Mouse (Mus musculus) bone marrow macrophage, adult 2 months (primary cell): ENCODE measurements at regions not wholly inside any gene's neighbourhood (a gene's known extent, or its start where the extent isn't known, plus 50 kb on each side); places are given as distances from the start of the nearest gene placed in this dataset.

Experiments used
- CTCF ChIP-seq: IDR thresholded peaks from 2 replicates; pipeline ENCODE4 v1.5.1; 2012; ENCODE audit warnings: low read depth, mild to moderate bottlenecking, low read length, moderate library complexity
- POLR2A ChIP-seq: IDR thresholded peaks from 2 replicates; pipeline ENCODE4 v1.6.1; 2012; ENCODE audit warnings: mild to moderate bottlenecking, low read depth, low read length, borderline replicate concordance

DNA sequence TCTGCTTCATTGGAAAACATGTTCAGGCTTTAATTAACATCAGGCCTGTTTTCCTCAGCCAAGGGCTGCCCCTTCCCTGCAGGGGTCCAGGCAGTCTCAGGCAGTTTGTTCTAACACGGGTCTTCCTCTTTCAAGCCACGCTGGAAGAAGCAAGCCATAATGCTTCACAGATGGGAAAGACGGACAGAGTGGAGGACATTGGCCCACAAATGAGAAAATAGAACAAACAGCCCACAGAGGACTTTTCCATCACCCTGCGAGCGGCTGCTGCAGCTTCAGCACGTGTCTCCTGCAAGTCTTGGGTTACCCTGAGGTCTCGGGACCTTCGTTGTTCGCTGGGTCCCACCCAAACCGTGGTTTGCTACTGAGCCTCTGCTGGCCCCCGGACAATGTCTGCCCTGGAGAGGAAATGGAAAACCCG is 565.9 kb upstream of the 3110018I06Rik start:
- TF ChIP-seq POLR2A (no peak), CTCF (no peak)
